Mouse (Mus musculus) neural tube, embryonic 14.5 days (tissue): ENCODE data around the gene 4930579F01Rik. TPM values are rescaled to one million over a fixed set of nuclear protein-coding genes. Genes with fewer than 3 reads are reported as not detected.

Experiments used
- ATAC-seq: fragments of 200-750 bp; cut with Nextera tagmentation; 2 replicates; pipeline ENCODE4 v1.8.0; 2017; ENCODE audit warnings: low read depth, mild to moderate bottlenecking, moderate TSS enrichment, moderate library complexity
- H3K27ac ChIP-seq: fragments of 300-500 bp; sonication (generic); 2 replicates; pipeline ENCODE4 v1.5.1; 2014; ENCODE audit warnings: low read depth, mild to moderate bottlenecking, control low read depth, low read length, moderate library complexity, mixed read lengths
- H3K27me3 ChIP-seq: fragments of 300-500 bp; sonication (generic); 2 replicates; pipeline ENCODE4 v1.6.1; 2014; ENCODE audit warnings: low read length; ENCODE audit not compliant: control insufficient read depth, insufficient read depth
- H3K36me3 ChIP-seq: fragments of 300-500 bp; sonication (generic); 2 replicates; pipeline ENCODE4 v1.6.1; 2014; ENCODE audit warnings: low read length, mixed read lengths; ENCODE audit not compliant: control insufficient read depth, insufficient read depth
- H3K4me1 ChIP-seq: fragments of 300-500 bp; sonication (generic); 2 replicates; pipeline ENCODE4 v1.6.1; 2014; ENCODE audit warnings: low read length; ENCODE audit not compliant: control insufficient read depth, insufficient read depth
- H3K4me2 ChIP-seq: fragments of 300-500 bp; sonication (generic); 2 replicates; pipeline ENCODE4 v1.6.1; 2014; ENCODE audit warnings: mild to moderate bottlenecking, low read depth, low read length, control low read depth
- H3K4me3 ChIP-seq: fragments of 300-500 bp; sonication (generic); 2 replicates; pipeline ENCODE4 v1.5.1; 2014; ENCODE audit warnings: low read depth, low read length, control low read depth, mixed read lengths
- H3K9ac ChIP-seq: fragments of 300-500 bp; sonication (generic); replicated peaks from 2 replicates; pipeline ENCODE4 v1.6.1; 2014; ENCODE audit warnings: low read depth, mild to moderate bottlenecking, control low read depth, low read length, mixed read lengths
- H3K9me3 ChIP-seq: fragments of 300-500 bp; sonication (generic); 2 replicates; pipeline ENCODE4 v1.6.1; 2016; ENCODE audit warnings: low read length; ENCODE audit not compliant: control insufficient read depth
- WGBS: fragments of 180-500 bp; shearing (Covaris S2); extraction: QIAGEN DNeasy Blood & Tissue Kit; methylation state at CpG from one replicate; pipeline ENCODE4 v1.1.7; 2014; 5-methylcytosine and 5-hydroxymethylcytosine counted together
- polyA plus RNA-seq: library from polyadenylated mRNA; unstranded; fragments of >200 nt; fragmentation: Nextera tagmentation; extraction: Ambion mirVana; gene quantifications from 2 replicates; pipeline ENCODE4 v1.2.1, GENCODE M21; 2014

4930579F01Rik gene
- polyA plus RNA-seq, 1 experiment from 2014 or later: not detected

- no peak overlapping the region for H3K4me3 ChIP-seq
- WGBS: 85% methylated on average over 2 of the region's 2 CpGs
- H3K27me3 ChIP-seq: no peaks in the 10 kb centered on the region
- no peaks in the 10 kb centered on the region for H3K36me3 ChIP-seq
- H3K9ac ChIP-seq: no peak overlapping the region
- H3K4me2 ChIP-seq: no peak overlapping the region
- H3K4me1 ChIP-seq: no peaks in the 10 kb centered on the region
- no peak overlapping the region for H3K27ac ChIP-seq
- no peak for ATAC-seq
- no peaks in the 10 kb centered on the region for H3K9me3 ChIP-seq
These were observed 37.9 kb upstream of the 4930579F01Rik start for GRCm38 (mm10) chr3:138231531-138231930.

- Histone ChIP-seq H3K36me3 (no peaks in the 10 kb centered on the region), H3K9me3 (no peaks in the 10 kb centered on the region), H3K4me3 (no peak overlapping the region), H3K27ac (no peak overlapping the region), H3K4me1 (no peaks in the 10 kb centered on the region), H3K27me3 (no peaks in the 10 kb centered on the region), H3K4me2 (no peak overlapping the region), H3K9ac (no peak overlapping the region)
- WGBS: 80% methylated on average over 3 of the region's 3 CpGs
- ATAC-seq: no peak
These were observed 36.6 kb upstream of the 4930579F01Rik start for GRCm38 (mm10) chr3:138230266-138230665.

- ATAC-seq: no peak
- H3K4me1 ChIP-seq: no peaks in the 10 kb centered on the region
These were observed 35.8 kb upstream of the 4930579F01Rik start for GRCm38 (mm10) chr3:138229448-138229847.

GRCm38 (mm10) chr3:138227782-138228181, 34.2 kb upstream of the 4930579F01Rik start:
- Histone ChIP-seq H3K4me2 (no peak overlapping the region), H3K27me3 (no peaks in the 10 kb centered on the region), H3K9ac (no peak overlapping the region), H3K4me3 (no peak overlapping the region), H3K4me1 (no peaks in the 10 kb centered on the region), H3K36me3 (no peaks in the 10 kb centered on the region), H3K9me3 (no peaks in the 10 kb centered on the region), H3K27ac (no peak overlapping the region)
- no peak for ATAC-seq
- 97% methylated on average over 8 of the region's 8 CpGs for WGBS

More at GRCm38 (mm10) chr3:138229448-138229847, 35.8 kb upstream of the 4930579F01Rik start:
- Histone ChIP-seq H3K4me2 (no peak overlapping the region), H3K27me3 (no peaks in the 10 kb centered on the region), H3K4me3 (no peak overlapping the region), H3K9ac (no peak overlapping the region), H3K27ac (no peak overlapping the region), H3K36me3 (no peaks in the 10 kb centered on the region), H3K9me3 (no peaks in the 10 kb centered on the region)
- 74% methylated on average over 1 of the region's 1 CpGs for WGBS

GRCm38 (mm10) chr3:138227082-138227481, 33.5 kb upstream of the 4930579F01Rik start:
- no peaks in the 10 kb centered on the region for H3K4me1 ChIP-seq
- no peak overlapping the region for H3K4me2 ChIP-seq
- no peaks in the 10 kb centered on the region for H3K36me3 ChIP-seq
- no peaks in the 10 kb centered on the region for H3K9me3 ChIP-seq
- H3K27me3 ChIP-seq: no peaks in the 10 kb centered on the region
- ATAC-seq: no peak
- WGBS: 91% methylated on average over 2 of the region's 2 CpGs
- no peak overlapping the region for H3K9ac ChIP-seq
- no peak overlapping the region for H3K4me3 ChIP-seq
- H3K27ac ChIP-seq: no peak overlapping the region

- H3K9ac ChIP-seq: no peak overlapping the region
- 95% methylated on average over 6 of the region's 6 CpGs for whole genome bisulfite sequencing
- H3K36me3 ChIP-seq: no peaks in the 10 kb centered on the region
These were observed 32.9 kb upstream of the 4930579F01Rik start for GRCm38 (mm10) chr3:138226476-138226875.

GRCm38 (mm10) chr3:138225853-138226252, 32.2 kb upstream of the 4930579F01Rik start:
- ATAC-seq: no peak
- Histone ChIP-seq H3K4me3 (no peak overlapping the region), H3K4me2 (no peak overlapping the region), H3K4me1 (no peaks in the 10 kb centered on the region), H3K36me3 (no peaks in the 10 kb centered on the region), H3K9ac (no peak overlapping the region), H3K27ac (no peak overlapping the region), H3K27me3 (no peaks in the 10 kb centered on the region), H3K9me3 (no peaks in the 10 kb centered on the region)
- 36% methylated on average over 7 of the region's 7 CpGs for WGBS

More at GRCm38 (mm10) chr3:138226476-138226875, 32.9 kb upstream of the 4930579F01Rik start:
- no peak for ATAC-seq
- Histone ChIP-seq H3K4me2 (no peak overlapping the region), H3K27me3 (no peaks in the 10 kb centered on the region), H3K27ac (no peak overlapping the region), H3K4me1 (no peaks in the 10 kb centered on the region), H3K9me3 (no peaks in the 10 kb centered on the region), H3K4me3 (no peak overlapping the region)

GRCm38 (mm10) chr3:138225331-138225730, 31.7 kb upstream of the 4930579F01Rik start:
- ATAC-seq: no peak
- 76% methylated on average over 7 of the region's 7 CpGs for WGBS
- no peaks in the 10 kb centered on the region for H3K36me3 ChIP-seq

GRCm38 (mm10) chr3:138224363-138224954, 30.8 kb upstream of the 4930579F01Rik start:
- H3K4me3 ChIP-seq: no peak overlapping the region
- ATAC-seq: no peak
- H3K4me2 ChIP-seq: no peak overlapping the region
- no peaks in the 10 kb centered on the region for H3K9me3 ChIP-seq
- H3K27me3 ChIP-seq: no peaks in the 10 kb centered on the region
- H3K36me3 ChIP-seq: no peaks in the 10 kb centered on the region
- no peaks in the 10 kb centered on the region for H3K4me1 ChIP-seq
- H3K27ac ChIP-seq: no peak overlapping the region
- 89% methylated on average over 13 of the region's 13 CpGs for WGBS
- H3K9ac ChIP-seq: no peak overlapping the region

More at GRCm38 (mm10) chr3:138225331-138225730, 31.7 kb upstream of the 4930579F01Rik start:
- no peak overlapping the region for H3K4me2 ChIP-seq
- no peak overlapping the region for H3K27ac ChIP-seq
- H3K9me3 ChIP-seq: no peaks in the 10 kb centered on the region
- H3K4me3 ChIP-seq: no peak overlapping the region
- no peaks in the 10 kb centered on the region for H3K27me3 ChIP-seq
- no peaks in the 10 kb centered on the region for H3K4me1 ChIP-seq
- H3K9ac ChIP-seq: no peak overlapping the region
